Mouse (Mus musculus) heart, embryonic 14.5 days (tissue): ENCODE measurements around the gene Pbx1. TPM values are rescaled to one million over a fixed set of nuclear protein-coding genes. Genes with fewer than 3 reads are reported as not detected.

Experiments
- ATAC-seq: fragments of 200-750 bp; cut with Nextera tagmentation; 2 replicates; pipeline ENCODE4 v1.8.0; 2017; ENCODE audit warnings: low read depth, moderate TSS enrichment; ENCODE audit not compliant: insufficient number of reproducible peaks, insufficient read depth, low FRiP score
- H3K27ac ChIP-seq, 2 experiments: fragments of 200-500 bp in 1 of 2; fragments of 300-500 bp in 1 of 2; sonication (generic) in 1 of 2; replicated peaks in 1 of 2; 2 replicates each; pipeline ENCODE4 v1.5.1; 2012 to 2014; ENCODE audit warnings: low read depth in 2 of 2, low read length in 2 of 2, control low read depth in 1 of 2, mild to moderate bottlenecking in 1 of 2, mixed read lengths in 1 of 2; ENCODE audit not compliant: control insufficient read depth in 1 of 2, insufficient read depth in 1 of 2
- H3K27me3 ChIP-seq: fragments of 300-500 bp; sonication (generic); 2 replicates; pipeline ENCODE4 v1.6.1; 2014; ENCODE audit warnings: mild to moderate bottlenecking, low read length, control low read depth; ENCODE audit not compliant: control insufficient read depth, insufficient read depth
- H3K36me3 ChIP-seq: fragments of 300-500 bp; sonication (generic); 2 replicates; pipeline ENCODE4 v1.6.1; 2014; ENCODE audit warnings: mild to moderate bottlenecking, control low read depth, low read length, mixed read lengths; ENCODE audit not compliant: control insufficient read depth, insufficient read depth
- H3K4me1 ChIP-seq, 2 experiments: fragments of 200-500 bp in 1 of 2; fragments of 300-500 bp in 1 of 2; sonication (generic) in 1 of 2; 2 replicates each; pipeline ENCODE4 v1.6.1; 2012 to 2014; ENCODE audit warnings: low read length in 2 of 2, control low read depth in 1 of 2, mixed read lengths in 1 of 2; ENCODE audit not compliant: control insufficient read depth in 2 of 2, insufficient read depth in 2 of 2
- H3K4me2 ChIP-seq: fragments of 300-500 bp; sonication (generic); 2 replicates; pipeline ENCODE4 v1.6.1; 2014; ENCODE audit warnings: mild to moderate bottlenecking, low read length
- H3K4me3 ChIP-seq, 2 experiments: fragments of 200-500 bp in 1 of 2; fragments of 300-500 bp in 1 of 2; sonication (generic) in 1 of 2; 2 replicates each; pipeline ENCODE4 v1.5.1; 2012 to 2014; ENCODE audit warnings: low read length in 2 of 2, mild to moderate bottlenecking in 2 of 2, control low read depth in 1 of 2, low read depth in 1 of 2, moderate library complexity in 1 of 2; ENCODE audit not compliant: control insufficient read depth in 1 of 2, insufficient read depth in 1 of 2
- H3K9ac ChIP-seq: fragments of 300-500 bp; sonication (generic); 2 replicates; pipeline ENCODE4 v1.6.1; 2014; ENCODE audit warnings: mild to moderate bottlenecking, low read length
- H3K9me3 ChIP-seq: fragments of 300-500 bp; sonication (generic); 2 replicates; pipeline ENCODE4 v1.6.1; 2016; ENCODE audit warnings: low read length, control low read depth; ENCODE audit not compliant: control insufficient read depth
- WGBS: fragments of 180-500 bp; shearing (Covaris S2); extraction: QIAGEN DNeasy Blood & Tissue Kit; methylation state at CpG from one replicate; pipeline ENCODE4 v1.1.7; 2014; 5-methylcytosine and 5-hydroxymethylcytosine counted together
- polyA plus RNA-seq: library from polyadenylated mRNA; unstranded; fragments of >200 nt; fragmentation: Nextera tagmentation; extraction: Ambion mirVana; gene quantifications from 2 replicates; pipeline ENCODE4 v1.2.1, GENCODE M21; 2014

Gene Pbx1
- polyA plus RNA-seq, 1 experiment from 2014 or later = 30.7 TPM

DNA sequence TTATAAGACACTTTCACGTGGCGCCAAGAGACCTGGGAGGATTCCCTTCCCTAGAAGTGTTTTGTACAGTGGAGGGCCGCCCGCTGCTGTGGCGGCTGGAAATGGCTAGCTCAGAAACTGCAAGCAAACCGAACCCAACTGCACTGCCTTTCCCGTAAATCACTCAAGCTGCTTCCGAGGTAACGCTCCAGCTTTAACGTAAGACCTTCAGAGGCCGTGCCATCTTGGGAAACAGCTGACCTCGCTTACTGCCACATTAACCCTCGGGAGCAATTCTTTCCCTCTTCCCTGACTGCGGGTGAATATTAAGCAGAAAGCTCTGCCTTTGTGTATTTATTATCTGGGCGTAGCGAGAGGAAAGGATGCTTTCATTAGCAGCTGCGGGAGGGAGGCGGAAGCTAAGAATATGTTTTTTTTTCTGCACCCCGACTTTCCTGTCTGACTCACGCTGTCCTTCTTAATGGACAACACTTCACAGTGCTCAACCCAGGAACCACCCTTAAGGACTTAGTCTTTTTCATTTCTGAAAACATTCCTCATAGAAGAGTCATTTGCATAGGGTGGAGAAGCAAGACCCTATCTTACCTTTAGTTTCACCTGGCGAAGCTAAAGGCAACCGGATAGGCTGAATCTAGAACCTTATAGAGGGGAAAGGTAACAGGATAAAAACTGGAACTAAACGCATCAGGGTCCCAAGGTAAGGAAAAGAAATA lies 268.4 kb downstream of the Pbx1 start:
- Histone ChIP-seq H3K36me3 (peaks cover 8% of the 10 kb centered on the region), H3K9me3 (no peaks in the 10 kb centered on the region), H3K27me3 (no peaks in the 10 kb centered on the region), H3K27ac (no peak overlapping the region), H3K4me2 (no peak overlapping the region), H3K9ac (no peak overlapping the region), H3K4me1 (peaks cover 7 to 15% of the 10 kb centered on the region in 2 experiments), H3K4me3 (no peak overlapping the region)
- 80% methylated on average over 23 of the region's 23 CpGs for WGBS
- no peak for ATAC-seq

DNA sequence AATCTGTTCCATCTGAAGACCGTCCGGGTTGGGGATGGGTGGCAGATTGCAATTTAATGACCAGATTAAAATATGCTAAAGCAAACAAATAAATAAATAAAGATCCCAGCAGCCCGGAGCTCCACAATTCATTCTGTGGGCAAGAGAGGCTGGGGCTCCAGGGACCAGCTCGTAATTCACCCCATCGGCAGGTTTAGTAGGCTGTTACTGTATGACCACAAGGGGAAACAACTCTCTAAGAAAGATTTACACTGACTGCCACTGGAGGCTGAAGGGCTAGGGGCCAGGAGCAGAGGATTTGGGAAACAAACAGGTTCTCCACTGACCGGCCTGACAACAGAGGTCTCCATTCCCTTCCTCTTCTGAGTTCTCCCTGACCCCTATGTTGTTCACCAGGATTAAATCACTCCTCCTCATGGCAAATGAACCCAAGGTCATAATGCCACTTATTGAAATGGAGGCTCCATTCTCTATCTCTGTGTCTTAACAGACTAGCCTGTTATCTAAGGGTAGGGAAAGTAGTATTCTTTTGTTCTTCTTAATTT lies 292.9 kb downstream of the Pbx1 start:
- no peaks in the 10 kb centered on the region for H3K36me3 ChIP-seq
- H3K4me3 ChIP-seq = no peak overlapping the region
- no peaks in the 10 kb centered on the region for H3K27me3 ChIP-seq
- no peaks in the 10 kb centered on the region for H3K4me1 ChIP-seq
- H3K4me2 ChIP-seq = no peak overlapping the region
- WGBS = 90% methylated on average over 6 of the region's 6 CpGs
- ATAC-seq = no peak
- no peak overlapping the region for H3K27ac ChIP-seq
- no peaks in the 10 kb centered on the region for H3K9me3 ChIP-seq
- no peak overlapping the region for H3K9ac ChIP-seq

DNA sequence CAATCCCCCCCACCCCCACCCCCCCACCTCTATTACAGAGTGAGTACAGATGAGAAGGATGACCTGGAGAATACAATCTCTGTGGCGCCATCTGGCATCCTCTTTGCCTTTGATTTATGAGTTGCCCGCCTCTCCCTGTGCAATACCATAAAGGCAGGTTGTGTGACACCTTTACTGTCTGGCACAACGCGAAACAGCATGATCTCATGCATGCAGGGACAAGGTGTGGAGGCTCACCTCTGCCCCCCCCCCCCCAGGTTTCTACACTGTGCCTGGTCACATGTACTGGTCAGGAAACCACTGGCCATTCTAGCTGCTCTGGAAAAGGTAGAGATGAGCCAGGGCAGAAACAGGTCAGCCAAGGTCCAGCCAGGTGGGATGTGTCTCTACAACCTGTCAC lies 293.4 kb downstream of the Pbx1 start:
- Histone ChIP-seq H3K9ac (no peak overlapping the region), H3K27me3 (no peaks in the 10 kb centered on the region), H3K27ac (no peak overlapping the region), H3K4me1 (no peaks in the 10 kb centered on the region), H3K9me3 (no peaks in the 10 kb centered on the region), H3K36me3 (no peaks in the 10 kb centered on the region), H3K4me2 (no peak overlapping the region), H3K4me3 (no peak overlapping the region)
- WGBS = 97% methylated on average over 4 of the region's 4 CpGs
- no peak for ATAC-seq

DNA sequence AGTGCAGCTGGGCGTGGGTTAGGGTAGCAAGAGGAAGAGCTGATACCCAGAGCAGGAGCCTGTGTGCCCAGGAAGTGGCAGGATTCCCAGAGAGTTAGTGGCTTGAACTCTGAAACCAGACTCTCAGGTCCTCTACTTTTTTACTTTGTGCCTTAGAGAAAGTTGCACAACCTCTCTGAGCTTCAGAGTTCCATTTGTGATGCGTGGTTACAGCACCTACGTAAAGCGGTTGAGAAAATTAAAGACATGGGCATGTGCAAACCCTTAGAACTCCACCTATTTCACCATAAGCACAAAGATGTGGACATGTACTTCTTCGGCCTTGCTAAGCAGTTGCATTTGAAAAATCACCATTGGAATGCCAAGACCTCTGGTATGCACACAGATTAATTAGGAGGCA lies 294.2 kb downstream of the Pbx1 start:
- Histone ChIP-seq H3K4me3 (no peak overlapping the region), H3K9ac (no peak overlapping the region), H3K9me3 (no peaks in the 10 kb centered on the region), H3K36me3 (no peaks in the 10 kb centered on the region), H3K4me2 (no peak overlapping the region), H3K27me3 (no peaks in the 10 kb centered on the region), H3K4me1 (0 out of 4 replicates have a peak, but pooled peaks cover 0 to 4% of the 10 kb centered on the region in 2 experiments), H3K27ac (no peak overlapping the region)
- 85% methylated on average over 5 of the region's 5 CpGs for WGBS
- no peak for ATAC-seq

DNA sequence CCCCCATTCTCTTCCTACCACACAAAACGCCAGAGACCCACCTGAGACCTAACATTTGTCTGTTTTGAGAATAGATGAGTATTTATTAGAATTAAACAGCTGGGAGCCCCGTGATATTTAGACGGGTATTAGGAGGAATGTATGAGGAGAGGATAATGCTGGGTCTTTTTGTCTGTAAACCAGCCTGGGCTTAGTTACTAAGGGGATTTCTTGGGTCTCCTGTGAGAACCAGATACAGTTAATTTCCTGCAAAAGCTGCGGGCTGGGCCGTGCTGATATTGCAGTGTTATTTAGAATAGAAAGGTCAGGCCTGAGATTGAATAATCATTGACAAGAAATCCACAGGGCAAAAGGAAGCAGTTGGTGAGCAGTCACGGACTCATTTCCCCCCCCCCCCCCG lies 296.5 kb downstream of the Pbx1 start:
- 72% methylated on average over 6 of the region's 7 CpGs for WGBS
- Histone ChIP-seq H3K9ac (no peak overlapping the region), H3K4me1 (0 out of 4 replicates have a peak, but pooled peaks cover 0 to 4% of the 10 kb centered on the region in 2 experiments), H3K9me3 (no peaks in the 10 kb centered on the region), H3K36me3 (no peaks in the 10 kb centered on the region), H3K4me3 (no peak overlapping the region), H3K4me2 (no peak overlapping the region), H3K27ac (no peak overlapping the region), H3K27me3 (no peaks in the 10 kb centered on the region)
- no peak for ATAC-seq

DNA sequence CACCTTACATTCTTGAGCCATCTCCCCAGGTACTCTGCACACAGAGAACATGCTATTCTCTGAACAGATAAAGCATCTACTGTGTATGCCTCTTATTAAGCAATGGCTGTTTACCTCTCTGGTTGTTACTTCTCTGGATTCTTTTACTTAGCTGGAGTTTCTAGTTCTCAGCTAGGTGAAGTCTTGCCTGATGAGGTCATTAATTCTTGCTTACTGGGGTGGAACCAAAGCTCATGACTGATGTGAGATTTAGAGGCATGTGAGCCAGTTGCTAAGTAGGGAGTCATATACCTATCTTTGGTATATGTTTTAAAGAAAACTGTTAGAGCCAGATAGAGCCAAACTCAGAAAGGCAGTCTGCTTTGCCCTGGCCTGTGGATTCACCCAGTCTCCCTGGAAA lies 298.4 kb downstream of the Pbx1 start:
- H3K4me1 ChIP-seq = 0 out of 4 replicates have a peak, but pooled peaks cover 0 to 4% of the 10 kb centered on the region in 2 experiments
- ATAC-seq = no peak
- H3K4me2 ChIP-seq = no peak overlapping the region
- no peak overlapping the region for H3K27ac ChIP-seq
- no peak overlapping the region for H3K9ac ChIP-seq
- H3K9me3 ChIP-seq = no peaks in the 10 kb centered on the region
- H3K36me3 ChIP-seq = no peaks in the 10 kb centered on the region
- H3K4me3 ChIP-seq = no peak overlapping the region
- H3K27me3 ChIP-seq = no peaks in the 10 kb centered on the region

DNA sequence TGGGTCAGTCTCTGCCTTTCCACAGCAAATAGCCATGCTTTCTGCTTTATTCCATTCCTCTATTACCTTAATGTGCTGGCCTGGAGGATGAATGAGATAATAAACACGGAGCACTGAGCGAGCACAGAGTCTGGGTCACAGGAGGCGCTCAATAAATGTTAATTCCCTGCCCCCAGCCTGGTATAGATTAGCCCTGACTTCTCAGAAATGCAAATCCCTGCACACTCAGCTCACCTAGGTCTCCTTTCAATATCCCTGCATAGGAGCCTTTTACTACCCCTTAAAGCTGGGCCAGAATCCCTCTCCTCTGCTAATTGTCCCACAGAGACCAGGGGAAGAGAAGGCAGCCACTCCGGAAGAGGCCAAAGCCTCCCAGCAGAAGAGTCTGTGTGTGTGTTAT lies 304.1 kb downstream of the Pbx1 start:
- Histone ChIP-seq H3K4me1 (no peaks in the 10 kb centered on the region), H3K27ac (no peak overlapping the region), H3K9me3 (no peaks in the 10 kb centered on the region), H3K36me3 (no peaks in the 10 kb centered on the region), H3K4me2 (no peak overlapping the region), H3K4me3 (no peak overlapping the region), H3K9ac (no peak overlapping the region), H3K27me3 (no peaks in the 10 kb centered on the region)
- no peak for ATAC-seq
- WGBS = 69% methylated on average over 4 of the region's 4 CpGs
